Mouse (Mus musculus) thymus, adult 2 months (tissue): ENCODE measurements around the gene Abhd12. TPM values are rescaled to one million over a fixed set of nuclear protein-coding genes. Genes with fewer than 3 reads are reported as not detected.
A peak's percentile ranks its signal among the peaks of the same experiment; 100 is the strongest.

Experiments used
- DNase-seq: peaks from one replicate; pipeline ENCODE4 v3.0.0; 2021
- H3K27ac ChIP-seq: fragments of 200-500 bp; 2 replicates; pipeline ENCODE4 v1.5.1; 2012; ENCODE audit warnings: low read length, control low read depth; ENCODE audit not compliant: control insufficient read depth, insufficient read depth
- H3K27me3 ChIP-seq: fragments of 200-500 bp; 2 replicates; pipeline ENCODE4 v1.6.1; 2012; ENCODE audit warnings: mild to moderate bottlenecking, low read length, moderate library complexity, mixed read lengths; ENCODE audit not compliant: control insufficient read depth, insufficient read depth
- H3K36me3 ChIP-seq: fragments of 200-500 bp; 2 replicates; pipeline ENCODE4 v1.6.1; 2012; ENCODE audit warnings: mild to moderate bottlenecking, low read length, moderate library complexity; ENCODE audit not compliant: control insufficient read depth, insufficient read depth
- H3K4me1 ChIP-seq: fragments of 200-500 bp; replicated peaks from 2 replicates; pipeline ENCODE4 v1.6.1; 2012; ENCODE audit warnings: low read length; ENCODE audit not compliant: control insufficient read depth, insufficient read depth
- H3K4me3 ChIP-seq: fragments of 200-500 bp; 2 replicates; pipeline ENCODE4 v1.5.1; 2012; ENCODE audit warnings: mild to moderate bottlenecking, low read length, control low read depth, moderate library complexity; ENCODE audit not compliant: control insufficient read depth, insufficient read depth
- CTCF ChIP-seq: fragments of 200-500 bp; IDR thresholded peaks from 2 replicates; pipeline ENCODE4 v1.5.1; 2012; ENCODE audit warnings: mild to moderate bottlenecking, control low read depth, low read length, moderate library complexity, borderline replicate concordance; ENCODE audit not compliant: control insufficient read depth, poor library complexity, insufficient read depth; ENCODE audit errors: extremely low read depth
- POLR2A ChIP-seq: fragments of 200-500 bp; IDR thresholded peaks from 2 replicates; pipeline ENCODE4 v1.6.1; 2012; ENCODE audit warnings: mild to moderate bottlenecking, low read length, control low read depth, moderate library complexity; ENCODE audit not compliant: control insufficient read depth, poor library complexity, insufficient read depth; ENCODE audit errors: extremely low read depth
- WGBS: fragments of 180-500 bp; shearing (Covaris S2); methylation state at CpG from one replicate; pipeline ENCODE4 v1.1.7; 2018; 5-methylcytosine and 5-hydroxymethylcytosine counted together
- polyA plus RNA-seq: library from polyadenylated mRNA; depleted of rRNA; stranded (reverse); fragments of >200 nt; gene quantifications from 2 replicates; pipeline ENCODE4 v1.2.3, GENCODE M21; 2012; rRNA removed

Abhd12 gene
- polyA plus RNA-seq, 1 experiment: 63.0 TPM

- Histone ChIP-seq H3K27me3 (no peaks in the 10 kb centered on the region), H3K4me3 (peak overlapping the region; percentile 96), H3K27ac (no peak overlapping the region), H3K36me3 (0 out of 2 replicates have a peak, but pooled peaks cover 5% of the 10 kb centered on the region), H3K4me1 (peaks cover 9% of the 10 kb centered on the region)
- TF ChIP-seq POLR2A (no peak), CTCF (no peak)
- peak; percentile 29 for DNase-seq
- 1% methylated on average over 23 of the region's 23 CpGs for WGBS
These were observed 117.2 kb downstream of the Abhd12 start for GRCm38 (mm10) chr2:150787234-150787771.

- peaks cover 9% of the 10 kb centered on the region for H3K4me1 ChIP-seq
- no peaks in the 10 kb centered on the region for H3K36me3 ChIP-seq
- peak; percentile 82 for DNase-seq
- H3K27ac ChIP-seq: peak within 1 kb of the TSS; percentile 20; the same call in 1 of the 2 replicates
- H3K27me3 ChIP-seq: no peaks in the 10 kb centered on the region
- peak within 1 kb of the TSS; percentile 96 for H3K4me3 ChIP-seq
- TF ChIP-seq CTCF (no peak), POLR2A (peak; percentile 64; the same call in 1 of the 2 replicates)
- under 1% methylated on average over 58 of the region's 58 CpGs for WGBS
These were observed 118.0 kb downstream of the Abhd12 start, which contains the start of gene Pygb for GRCm38 (mm10) chr2:150786251-150787180. TSS of gene Pygb (plus strand) at chr2:150786735.

- H3K4me1 ChIP-seq: peaks cover 8% of the 10 kb centered on the region
- no peaks in the 10 kb centered on the region for H3K27me3 ChIP-seq
These were observed 121.7 kb downstream of the Abhd12 start for GRCm38 (mm10) chr2:150782801-150783200.

More at GRCm38 (mm10) chr2:150782801-150783200, 121.7 kb downstream of the Abhd12 start:
- TF ChIP-seq POLR2A (no peak), CTCF (no peak)
- DNase-seq: no peak
- Histone ChIP-seq H3K36me3 (no peaks in the 10 kb centered on the region), H3K4me3 (no peak overlapping the region), H3K27ac (no peak overlapping the region)
- WGBS: 77% methylated on average over 2 of the region's 2 CpGs

Other genes with a start within 250 kb of the Abhd12 start
- 124 and 136 TPM in 2 replicates for gene Acss1, start 236.2 kb downstream of the Abhd12 start, polyA plus RNA-seq
- gene Vsx1, start 215.4 kb downstream of the Abhd12 start, polyA plus RNA-seq: not detected in 2 replicates
- 34.5 and 37.0 TPM in 2 replicates for gene Entpd6, start 155.7 kb downstream of the Abhd12 start, polyA plus RNA-seq
- gene Pygb, start 118.0 kb downstream of the Abhd12 start, polyA plus RNA-seq: 53.9 and 68.8 TPM in 2 replicates
- 10.8 and 12.3 TPM in 2 replicates for gene Gins1, start 659 bp upstream of the Abhd12 start, polyA plus RNA-seq
- 0.40 and 0.46 TPM in 2 replicates for gene Ninl, start 134.6 kb upstream of the Abhd12 start, polyA plus RNA-seq
- 3.0 and 4.3 TPM in 2 replicates for gene Nanp, start 134.7 kb upstream of the Abhd12 start, polyA plus RNA-seq
- gene Gm14151, start 187.6 kb upstream of the Abhd12 start, polyA plus RNA-seq: not detected in 2 replicates
- 0.11 TPM in 1 of 2 replicates, not detected in the other for gene Gm14147, start 193.5 kb upstream of the Abhd12 start, polyA plus RNA-seq